Mouse (Mus musculus) CD8-positive naive resting alpha-beta T cell, adult 57 days (primary cell): Measurements from ENCODE around the gene Psmd8. TPM values are rescaled to one million over a fixed set of nuclear protein-coding genes. Genes with fewer than 3 reads are reported as not detected.

Experiments used
- total RNA-seq: library from RNA; stranded (reverse); gene quantifications from one replicate; pipeline ENCODE4 v1.2.4, GENCODE M21; 2023

Gene Psmd8
- total RNA-seq, result 144 TPM

GRCm38 (mm10) chr7:29180077-29180853 is at the start of gene Psmd8:
Psmd8 (minus strand) TSS chr7:29180701.

DNA sequence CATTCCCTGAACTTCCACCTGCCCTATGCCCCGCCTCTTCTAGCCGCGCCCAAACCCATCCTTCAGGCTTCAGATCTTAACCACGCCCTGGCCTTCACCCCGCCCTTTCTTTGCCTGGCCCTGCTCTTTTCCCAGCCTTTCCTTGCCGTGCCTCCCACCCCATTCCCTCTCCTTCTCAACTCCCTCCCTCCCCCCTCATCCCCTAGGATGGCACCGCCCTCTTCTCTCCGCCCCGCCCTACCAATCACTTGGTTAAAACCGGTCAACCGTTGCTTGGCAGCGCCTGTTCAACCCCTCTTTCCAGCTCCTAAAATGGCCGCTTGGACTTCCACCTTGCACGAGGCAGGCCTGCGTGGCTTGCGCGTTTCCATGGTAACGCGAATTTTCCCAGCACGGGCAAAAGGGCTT is 33.2 kb upstream of the Psmd8 start, which contains the start of gene Catsperg1:
Catsperg1 (minus strand) TSS at position 361 of the 408 bp plus-strand sequence.

GRCm38 (mm10) chr7:29170066-29170754 is 10.3 kb downstream of the Psmd8 start, which contains the start of the genes Ggn and Spred3:
Ggn (plus strand) TSS chr7:29170210.
Spred3 (minus strand) TSS chr7:29170411.

DNA sequence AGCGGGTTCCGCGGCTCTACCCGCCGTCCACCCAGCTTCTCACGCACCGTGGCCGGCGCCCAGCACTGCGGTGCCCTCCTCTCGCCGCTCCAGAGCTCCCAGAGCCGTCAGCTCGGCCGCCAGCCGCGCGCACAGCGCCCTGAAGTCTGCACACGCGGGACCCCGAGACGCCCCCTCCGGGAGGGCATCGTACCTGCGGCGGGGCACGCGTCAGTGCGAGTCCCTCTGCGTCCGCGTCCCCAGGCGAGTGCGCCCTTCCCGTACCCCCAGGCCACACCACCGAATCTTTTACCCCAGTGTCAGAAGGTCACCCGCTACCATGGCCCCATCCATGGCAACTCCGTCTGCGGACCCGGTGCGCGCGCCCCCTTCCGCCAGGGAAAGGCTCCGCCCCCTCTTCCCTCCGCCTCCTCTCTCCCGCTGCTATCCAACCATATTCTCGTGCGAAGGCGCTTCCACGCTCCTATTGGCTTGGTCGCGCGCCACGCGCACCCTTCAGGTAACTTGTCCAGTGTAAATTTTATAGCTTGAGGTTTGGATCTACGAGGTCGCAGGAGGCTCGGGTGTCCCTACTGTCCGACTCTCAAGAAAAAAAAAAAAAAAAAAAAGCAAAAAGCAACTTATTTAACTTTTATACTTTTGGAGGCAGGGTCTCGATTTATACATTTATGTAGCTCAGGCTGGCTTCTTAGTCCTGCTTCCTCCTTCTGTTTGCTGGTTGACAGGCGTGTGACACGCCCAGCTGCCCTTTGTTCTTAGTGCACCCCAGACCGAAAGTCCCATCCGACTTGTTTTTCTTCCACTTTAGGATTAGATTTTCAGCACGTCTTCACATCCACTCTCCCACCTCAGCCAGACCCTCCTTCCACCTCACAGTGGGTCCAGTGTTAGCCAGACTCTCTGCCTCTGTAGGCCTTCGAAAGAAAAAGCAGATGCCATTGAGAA is 24.4 kb downstream of the Psmd8 start, which contains the start of gene Fam98c:
Fam98c (minus strand) TSS at position 397 of the 945 bp plus-strand sequence.

GRCm38 (mm10) chr7:29134693-29135386 is 45.7 kb downstream of the Psmd8 start, which contains the start of gene Rasgrp4:
Rasgrp4 (plus strand) TSS chr7:29134851.

DNA sequence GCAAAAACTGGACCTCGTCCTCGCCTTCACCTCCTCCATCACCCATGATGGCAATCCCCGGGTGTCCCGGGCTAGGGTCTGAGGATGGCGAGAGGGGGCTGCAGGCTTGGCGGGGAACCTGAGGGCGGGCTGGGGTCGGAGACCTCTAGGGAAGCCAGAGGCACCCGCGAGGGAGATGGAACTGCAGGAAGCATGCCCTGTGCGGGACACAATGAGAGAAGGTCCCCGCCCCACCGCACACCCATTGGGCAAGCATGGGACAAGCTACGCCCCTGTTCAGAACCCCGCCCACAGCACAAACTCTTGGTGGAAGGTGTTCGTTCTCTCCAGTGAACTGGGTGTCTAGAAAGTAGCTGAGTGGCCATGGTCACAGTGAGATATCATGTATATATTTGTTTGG is 55.5 kb downstream of the Psmd8 start, which contains the start of gene Ryr1:
Ryr1 (minus strand) TSS at position 210 of the 400 bp plus-strand sequence.

Other genes starting within 250 kb of the Psmd8 start
- gene Actn4, start 218.4 kb downstream of the Psmd8 start, total RNA-seq, result 149 TPM
- 317 TPM for gene Eif3k, start 198.8 kb downstream of the Psmd8 start, total RNA-seq
- gene Map4k1, start 198.7 kb downstream of the Psmd8 start, total RNA-seq, result 104 TPM
- 0.09 TPM for gene Ryr1, start 55.5 kb downstream of the Psmd8 start, total RNA-seq
- gene Rasgrp4, start 45.9 kb downstream of the Psmd8 start, total RNA-seq, result 2.7 TPM
- 34.4 TPM for gene Fam98c, start 24.5 kb downstream of the Psmd8 start, total RNA-seq
- not detected for gene Ggn, start 10.5 kb downstream of the Psmd8 start, total RNA-seq
- 2.6 TPM for gene Spred3, start 10.3 kb downstream of the Psmd8 start, total RNA-seq
- gene Catsperg1, start 33.3 kb upstream of the Psmd8 start, total RNA-seq, result 0.83 TPM
- 0.31 TPM for gene Kcnk6, start 51.8 kb upstream of the Psmd8 start, total RNA-seq
- 20.1 TPM for gene Yif1b, start 57.6 kb upstream of the Psmd8 start, total RNA-seq
- gene 2200002D01Rik, start 67.8 kb upstream of the Psmd8 start, total RNA-seq, result 1.4 TPM
- 56.9 TPM for gene Spint2, start 101.2 kb upstream of the Psmd8 start, total RNA-seq
- not detected for gene Ppp1r14a, start 108.6 kb upstream of the Psmd8 start, total RNA-seq
- gene Dpf1, start 123.2 kb upstream of the Psmd8 start, total RNA-seq, result not detected